Comparison of ENCODE assay signal across 10 mouse cellular contexts in the genomic region with DNA sequence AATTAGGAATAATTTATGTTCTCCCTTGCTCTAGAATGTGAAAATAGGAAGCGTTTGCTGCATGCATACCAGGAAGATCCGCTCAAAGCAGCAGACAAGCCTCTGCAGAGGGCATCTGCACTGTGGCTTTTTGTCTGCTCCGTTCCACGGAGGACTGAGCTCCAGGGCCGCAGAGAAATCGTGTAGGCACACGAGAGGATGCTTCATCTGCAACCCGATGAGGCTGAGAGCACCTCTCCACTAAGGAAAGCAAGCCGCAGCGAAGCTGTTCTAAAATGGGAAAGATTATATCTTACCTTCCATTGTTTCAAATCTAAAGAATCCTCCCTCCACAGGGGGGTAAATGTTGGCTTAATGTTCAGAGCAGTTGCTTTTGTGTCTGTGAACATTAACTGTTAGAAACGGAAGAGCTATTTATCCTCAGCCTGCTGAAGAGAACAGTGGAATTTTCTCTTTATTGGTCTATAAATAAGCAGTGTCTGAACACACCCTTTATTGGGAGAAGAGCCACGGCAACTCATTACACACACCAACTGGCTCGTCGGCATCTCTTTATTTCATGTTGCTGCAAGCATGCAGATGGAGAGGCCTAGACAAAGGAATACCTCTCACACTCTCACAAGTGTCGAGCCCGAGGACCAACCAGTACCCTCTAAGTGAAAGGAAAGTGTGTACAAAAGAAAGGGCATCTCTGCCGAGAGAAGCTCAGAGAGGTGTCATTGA.
DNase-seq lines count a peak whose midpoint lies in the region; ATAC-seq lines count a peak whose summit lies in the region.
"Had no signal": no experiment of that assay in that cellular context is flagged by ENCODE, and none has a peak within 500 bp of the region (broad histone marks: within the 10 kb centered on the region; RNA-seq: fewer than 3 reads in every experiment).

No protein-coding gene starts in this region.

- H3K4me1 ChIP-seq in brown adipose tissue, adult 24 weeks (ENCODE audit: control insufficient read depth, insufficient read depth, insufficient read length, low read length): peaks cover 11% of the 10 kb centered on the region; the same call in 1 of the 2 replicates
- peaks cover 19% of the 10 kb centered on the region for H3K4me1 ChIP-seq in forebrain, embryonic 12.5 days

- no peak overlapping the region for H3K4me2 ChIP-seq in forebrain, embryonic 12.5 days

- intact Hi-C loops in left cerebral cortex, postnatal 25 days (cut with DNase I): no loop called here

- no peaks in the 10 kb centered on the region for H3K36me3 ChIP-seq in forebrain, embryonic 12.5 days (replicated peaks)

- ATAC-seq in forebrain, embryonic 12.5 days (ENCODE audit: low FRiP score): peak; percentile 11; the same call in 1 of the 2 replicates
- no peak for ATAC-seq in CD4-positive, CD25-positive, alpha-beta regulatory T cell, adult 4 months

- no peaks in the 10 kb centered on the region for H3K27me3 ChIP-seq in forebrain, embryonic 12.5 days

- DNase-seq in kidney, postnatal 14 days: peak; percentile 18
- DNase-seq in kidney, postnatal 25 days: no peak
- peak; percentile 28 to 36 for DNase-seq in left cerebral cortex, postnatal 25 days (ENCODE audit: low spot score in 2 of 2)
- DNase-seq in cerebellum, adult 8-10 months: no peak
- no peak for DNase-seq in urinary bladder, postnatal 10 days (ENCODE audit: low spot score)
- DNase-seq: cerebellum, postnatal 10 days had no signal

- H3K9me3 ChIP-seq in forebrain, embryonic 12.5 days: no peaks in the 10 kb centered on the region

- H3K9ac ChIP-seq in forebrain, embryonic 12.5 days: no peak overlapping the region

- peak overlapping the region; percentile 34; the same call in 1 of the 2 replicates for H3K27ac ChIP-seq in brown adipose tissue, adult 24 weeks (replicated peaks; ENCODE audit: low read depth, low read length)
- H3K27ac ChIP-seq in forebrain, embryonic 12.5 days: peak overlapping the region; percentile 57
- H3K27ac ChIP-seq: macrophage had no signal

- H3K4me3 ChIP-seq in brown adipose tissue, adult 24 weeks (ENCODE audit: insufficient read depth, low read depth, low read length): no peak overlapping the region
- no peak overlapping the region for H3K4me3 ChIP-seq in forebrain, embryonic 12.5 days (replicated peaks)

- WGBS in forebrain, embryonic 12.5 days: 42% methylated on average over 17 of the region's 17 CpGs

Comparison
In these comparisons a context has a peak if more than half of its experiments do, and no peak if none do; other contexts are left out.
1. DNase-seq: peak in kidney, postnatal 14 days (single experiment) and left cerebral cortex, postnatal 25 days (2 of 2); none in kidney, postnatal 25 days (0 of 2), cerebellum, adult 8-10 months (single experiment) and urinary bladder, postnatal 10 days (single experiment).